Mouse (Mus musculus) forebrain, embryonic 16.5 days (tissue): Measurements from ENCODE around the gene Il20rb. TPM values are rescaled to one million over a fixed set of nuclear protein-coding genes. Genes with fewer than 3 reads are reported as not detected.

Experiments used
- ATAC-seq: fragments of 200-750 bp; cut with Nextera tagmentation; 2 replicates; pipeline ENCODE4 v1.8.0; 2017; ENCODE audit warnings: mild to moderate bottlenecking, moderate library complexity
- H3K27ac ChIP-seq: fragments of 300-500 bp; sonication (generic); 2 replicates; pipeline ENCODE4 v1.5.1; 2014; ENCODE audit warnings: low read length, control low read depth
- H3K27me3 ChIP-seq: fragments of 300-500 bp; sonication (generic); replicated peaks from 2 replicates; pipeline ENCODE4 v1.6.1; 2014; ENCODE audit warnings: low read length; ENCODE audit not compliant: control insufficient read depth, insufficient read depth
- H3K36me3 ChIP-seq: fragments of 300-500 bp; sonication (generic); 2 replicates; pipeline ENCODE4 v1.6.1; 2014; ENCODE audit not compliant: control insufficient read depth, insufficient read depth
- H3K4me1 ChIP-seq: fragments of 300-500 bp; sonication (generic); replicated peaks from 2 replicates; pipeline ENCODE4 v1.6.1; 2014; ENCODE audit warnings: low read length; ENCODE audit not compliant: control insufficient read depth, insufficient read depth
- H3K4me2 ChIP-seq: fragments of 300-500 bp; sonication (generic); 2 replicates; pipeline ENCODE4 v1.6.1; 2014; ENCODE audit warnings: mild to moderate bottlenecking, low read length, control low read depth
- H3K4me3 ChIP-seq: fragments of 300-500 bp; sonication (generic); replicated peaks from 2 replicates; pipeline ENCODE4 v1.5.1; 2014; ENCODE audit warnings: mild to moderate bottlenecking, low read length, control low read depth
- H3K9ac ChIP-seq: fragments of 300-500 bp; sonication (generic); replicated peaks from 2 replicates; pipeline ENCODE4 v1.6.1; 2014; ENCODE audit warnings: low read depth, low read length, control low read depth
- H3K9me3 ChIP-seq: fragments of 300-500 bp; sonication (generic); 2 replicates; pipeline ENCODE4 v1.6.1; 2016; ENCODE audit warnings: low read length; ENCODE audit not compliant: control insufficient read depth
- WGBS: fragments of 180-500 bp; shearing (Covaris S2); extraction: QIAGEN DNeasy Blood & Tissue Kit; methylation state at CpG from one replicate; pipeline ENCODE4 v1.1.7; 2014; 5-methylcytosine and 5-hydroxymethylcytosine counted together
- polyA plus RNA-seq: library from polyadenylated mRNA; unstranded; fragments of >200 nt; fragmentation: Nextera tagmentation; extraction: Ambion mirVana; gene quantifications from 2 replicates; pipeline ENCODE4 v1.2.1, GENCODE M21; 2015

Il20rb gene
- polyA plus RNA-seq, 1 experiment from 2014 or later: 0.53 TPM

DNA sequence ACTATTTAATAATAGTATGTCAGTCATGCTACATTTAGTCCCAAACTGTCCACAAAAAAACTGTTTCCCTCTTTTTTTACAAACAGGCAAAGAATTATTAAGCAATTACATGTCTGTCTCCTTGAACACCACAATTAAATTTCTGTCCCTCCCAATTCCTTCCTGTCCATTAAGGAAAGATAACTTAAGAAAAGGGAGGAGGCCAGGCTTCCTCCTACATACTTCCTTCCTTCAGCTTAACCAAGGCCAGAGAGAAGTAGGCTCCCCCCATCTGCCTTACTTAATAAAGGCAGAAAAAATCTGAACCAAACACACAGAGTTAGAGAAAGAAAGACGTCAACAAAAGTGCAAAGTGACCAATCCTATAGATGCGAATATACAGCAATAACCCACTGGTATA, 21.0 kb upstream of the Il20rb start:
- ATAC-seq: no peak
- no peaks in the 10 kb centered on the region for H3K4me1 ChIP-seq
- no peak overlapping the region for H3K27ac ChIP-seq
- no peaks in the 10 kb centered on the region for H3K9me3 ChIP-seq
- H3K9ac ChIP-seq: no peak overlapping the region
- H3K36me3 ChIP-seq: no peaks in the 10 kb centered on the region
- no peak overlapping the region for H3K4me3 ChIP-seq
- H3K27me3 ChIP-seq: no peaks in the 10 kb centered on the region
- H3K4me2 ChIP-seq: no peak overlapping the region
- WGBS: 84% methylated on average over 2 of the region's 2 CpGs

DNA sequence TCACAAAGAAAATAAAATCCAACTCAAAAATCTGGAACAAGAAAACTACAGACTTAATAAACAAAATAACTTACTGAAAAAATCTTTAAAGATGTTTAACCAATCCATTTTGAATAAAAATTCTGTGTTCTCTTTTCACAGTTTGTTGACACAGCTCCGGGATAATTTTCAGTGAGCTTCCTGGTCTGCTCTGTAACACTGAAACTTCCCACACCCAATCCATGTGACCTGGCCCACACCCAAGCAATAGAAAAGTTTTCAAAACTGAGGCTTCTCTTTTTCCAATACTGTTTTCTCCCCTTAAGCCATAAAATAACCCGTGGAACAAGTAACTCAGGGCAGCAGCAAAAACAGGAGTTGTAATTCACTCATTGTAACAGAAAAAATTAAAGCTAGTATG, 20.1 kb upstream of the Il20rb start:
- 74% methylated on average over 2 of the region's 2 CpGs for WGBS
- no peak overlapping the region for H3K9ac ChIP-seq

DNA sequence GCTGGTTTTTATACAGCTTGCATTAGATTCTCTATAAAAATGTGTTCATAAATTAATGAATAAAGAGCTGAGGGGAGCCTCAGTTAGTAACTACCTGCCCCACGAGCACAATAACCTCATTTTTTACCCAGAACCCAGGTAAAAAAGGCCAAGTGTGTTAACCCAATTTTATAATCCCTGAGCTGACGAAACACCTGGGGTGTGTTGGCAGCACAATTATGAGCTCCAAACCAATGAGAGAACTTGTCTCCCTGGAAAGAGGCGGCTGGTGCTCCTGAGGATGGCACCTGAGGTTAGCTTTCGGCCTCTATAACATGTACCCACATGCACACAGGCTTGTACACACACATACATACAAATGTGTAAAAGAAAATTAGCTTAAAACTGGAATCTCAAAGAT, 18.9 kb upstream of the Il20rb start:
- no peak for ATAC-seq
- Histone ChIP-seq H3K9ac (no peak overlapping the region), H3K9me3 (no peaks in the 10 kb centered on the region), H3K4me3 (no peak overlapping the region), H3K27me3 (no peaks in the 10 kb centered on the region), H3K4me1 (no peaks in the 10 kb centered on the region), H3K4me2 (no peak overlapping the region), H3K27ac (no peak overlapping the region), H3K36me3 (no peaks in the 10 kb centered on the region)
- 90% methylated on average over 4 of the region's 4 CpGs for WGBS

More for the DNA sequence above, 20.1 kb upstream of the Il20rb start:
- Histone ChIP-seq H3K9me3 (no peaks in the 10 kb centered on the region), H3K4me1 (no peaks in the 10 kb centered on the region), H3K36me3 (no peaks in the 10 kb centered on the region), H3K27ac (no peak overlapping the region), H3K4me3 (no peak overlapping the region), H3K27me3 (no peaks in the 10 kb centered on the region), H3K4me2 (no peak overlapping the region)
- ATAC-seq: no peak

DNA sequence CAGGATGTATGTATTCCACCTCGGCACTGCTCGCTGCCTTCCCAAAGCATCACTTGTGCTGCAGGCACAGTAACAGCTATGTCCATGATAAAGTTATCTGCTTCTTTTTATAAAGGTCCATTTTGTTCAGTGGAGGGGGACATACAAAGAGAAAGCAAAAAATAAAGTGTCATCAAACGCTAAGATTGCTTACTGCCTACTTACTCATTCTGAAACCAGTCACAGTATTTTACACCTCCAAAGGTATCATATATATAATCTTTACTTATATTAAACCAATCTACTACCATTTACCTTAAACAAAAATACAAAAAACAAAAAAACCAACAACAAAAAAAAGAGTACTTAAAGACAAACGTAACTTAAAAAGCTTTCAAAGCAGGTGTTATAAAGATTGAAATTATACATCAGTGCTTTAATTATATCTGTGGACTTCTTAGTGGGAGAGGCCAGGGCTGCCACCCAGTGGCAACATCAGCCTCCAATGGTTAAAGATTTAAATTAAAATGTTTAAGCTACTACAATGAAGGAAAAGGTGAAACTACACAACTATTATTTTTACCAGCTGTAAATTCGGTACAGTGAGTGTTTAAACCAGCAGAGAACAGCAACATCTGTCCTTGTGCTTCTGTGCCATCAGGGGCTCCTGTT, 7.1 kb upstream of the Il20rb start:
- ATAC-seq: no peak

DNA sequence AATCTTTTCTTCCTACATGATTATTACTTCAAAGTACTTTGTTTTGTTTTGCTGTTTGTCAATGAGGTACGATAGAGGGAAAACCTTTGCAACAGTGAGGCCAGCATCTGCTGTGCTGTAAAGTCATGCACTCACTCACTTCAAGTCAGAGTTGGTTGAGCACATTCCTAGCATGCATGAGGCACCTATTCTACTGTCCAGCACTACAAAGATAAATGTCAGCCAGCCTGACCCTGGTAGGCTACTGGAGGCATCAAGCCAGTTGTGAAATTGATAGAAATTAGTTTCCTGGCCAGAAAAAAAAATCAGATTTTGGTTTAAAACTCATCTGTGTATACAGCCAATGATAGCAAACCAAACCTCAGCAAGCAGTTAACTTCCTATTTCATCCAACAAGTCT, 4.8 kb upstream of the Il20rb start:
- Histone ChIP-seq H3K27ac (no peak overlapping the region), H3K36me3 (no peaks in the 10 kb centered on the region), H3K4me2 (no peak overlapping the region), H3K27me3 (no peaks in the 10 kb centered on the region), H3K4me3 (no peak overlapping the region), H3K9me3 (no peaks in the 10 kb centered on the region), H3K4me1 (no peaks in the 10 kb centered on the region), H3K9ac (no peak overlapping the region)
- WGBS: 95% methylated on average over 1 of the region's 1 CpGs
- ATAC-seq: no peak

More for the DNA sequence above, 7.1 kb upstream of the Il20rb start:
- H3K27me3 ChIP-seq: no peaks in the 10 kb centered on the region
- H3K4me1 ChIP-seq: no peaks in the 10 kb centered on the region
- no peak overlapping the region for H3K4me2 ChIP-seq
- 92% methylated on average over 5 of the region's 5 CpGs for WGBS
- H3K27ac ChIP-seq: no peak overlapping the region
- H3K4me3 ChIP-seq: no peak overlapping the region
- H3K9me3 ChIP-seq: no peaks in the 10 kb centered on the region
- H3K9ac ChIP-seq: no peak overlapping the region
- H3K36me3 ChIP-seq: no peaks in the 10 kb centered on the region

DNA sequence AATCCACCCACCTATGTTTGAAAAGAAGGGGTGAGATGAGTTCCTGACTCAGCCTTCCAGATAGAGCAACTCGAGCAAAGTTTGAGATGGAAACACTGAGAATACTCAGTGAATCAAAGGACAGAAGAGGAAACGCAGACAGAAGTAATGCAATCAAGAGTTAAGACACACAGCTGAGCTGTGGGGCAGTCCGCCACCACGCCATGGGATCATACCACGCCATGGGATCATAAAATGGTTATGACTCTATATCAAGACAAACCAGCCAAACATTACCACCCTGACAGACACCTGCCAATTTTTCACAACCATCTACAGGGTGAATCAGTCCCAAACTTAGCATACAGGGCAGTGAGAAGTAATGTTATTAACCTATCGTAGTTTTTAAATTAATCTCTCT, 2.4 kb upstream of the Il20rb start:
- H3K27me3 ChIP-seq: no peaks in the 10 kb centered on the region
- no peak overlapping the region for H3K4me2 ChIP-seq
- WGBS: 94% methylated on average over 6 of the region's 6 CpGs
- no peaks in the 10 kb centered on the region for H3K4me1 ChIP-seq
- no peaks in the 10 kb centered on the region for H3K36me3 ChIP-seq
- H3K9ac ChIP-seq: no peak overlapping the region
- H3K4me3 ChIP-seq: no peak overlapping the region
- ATAC-seq: no peak
- no peaks in the 10 kb centered on the region for H3K9me3 ChIP-seq
- no peak overlapping the region for H3K27ac ChIP-seq

DNA sequence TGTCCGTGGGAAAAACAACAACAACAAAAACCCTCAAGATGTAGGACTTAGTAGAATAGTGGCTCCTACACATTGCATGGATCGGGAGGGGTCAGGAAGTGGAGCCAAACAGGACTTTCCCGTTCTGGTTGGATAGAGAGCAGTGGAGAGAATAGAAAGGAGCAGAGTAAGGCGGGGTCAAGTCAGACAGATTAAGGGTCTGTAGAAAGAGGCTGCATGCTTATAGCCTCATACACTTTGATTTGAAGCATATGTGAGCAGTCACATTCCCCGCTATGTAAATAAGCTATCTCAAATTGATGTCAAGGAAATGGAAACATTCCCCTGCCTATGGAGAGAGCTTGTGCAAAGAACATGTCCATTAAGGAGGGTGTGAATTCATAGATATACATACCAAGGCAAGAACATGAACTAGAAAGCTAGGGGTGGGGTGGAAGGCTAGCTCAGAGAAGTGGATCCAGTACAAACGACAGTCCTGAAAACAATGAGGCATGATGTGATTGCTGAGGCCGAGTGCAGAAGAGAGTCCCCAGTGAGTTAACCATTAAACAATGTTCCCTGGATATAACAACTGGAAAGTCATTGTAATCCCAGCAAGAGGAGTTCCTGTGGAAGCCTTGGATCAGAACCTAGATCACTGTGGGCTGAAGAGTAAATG, 1.6 kb upstream of the Il20rb start:
- WGBS: 76% methylated on average over 7 of the region's 7 CpGs
- H3K4me1 ChIP-seq: no peaks in the 10 kb centered on the region
- H3K9ac ChIP-seq: no peak overlapping the region
- ATAC-seq: no peak
- no peak overlapping the region for H3K4me3 ChIP-seq
- H3K27ac ChIP-seq: no peak overlapping the region
- H3K4me2 ChIP-seq: no peak overlapping the region
- no peaks in the 10 kb centered on the region for H3K36me3 ChIP-seq
- H3K27me3 ChIP-seq: no peaks in the 10 kb centered on the region
- no peaks in the 10 kb centered on the region for H3K9me3 ChIP-seq

DNA sequence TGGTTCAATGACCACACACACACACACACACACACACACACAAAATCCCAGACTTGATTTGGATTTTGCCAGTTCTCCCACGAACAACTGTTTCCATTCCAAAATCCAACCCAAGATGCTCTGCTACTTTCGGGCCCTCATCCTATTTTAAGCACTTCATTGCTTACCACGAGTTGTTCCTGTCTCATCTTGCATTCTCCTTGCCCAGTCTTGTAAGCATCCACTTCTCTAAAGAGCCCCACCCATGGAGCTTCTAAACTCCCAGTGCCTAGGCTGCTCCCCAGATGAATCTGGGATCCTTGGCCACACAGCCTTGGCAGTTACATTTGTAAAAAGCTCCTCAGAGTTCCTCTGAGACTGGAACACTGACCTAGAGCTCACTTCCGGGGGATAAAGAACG, 3.3 kb downstream of the Il20rb start:
- ATAC-seq: no peak
- H3K9me3 ChIP-seq: no peaks in the 10 kb centered on the region
- no peak overlapping the region for H3K4me3 ChIP-seq
- WGBS: 93% methylated on average over 5 of the region's 5 CpGs
- no peak overlapping the region for H3K4me2 ChIP-seq
- H3K36me3 ChIP-seq: no peaks in the 10 kb centered on the region
- no peaks in the 10 kb centered on the region for H3K27me3 ChIP-seq
- no peaks in the 10 kb centered on the region for H3K4me1 ChIP-seq
- H3K27ac ChIP-seq: no peak overlapping the region
- no peak overlapping the region for H3K9ac ChIP-seq

DNA sequence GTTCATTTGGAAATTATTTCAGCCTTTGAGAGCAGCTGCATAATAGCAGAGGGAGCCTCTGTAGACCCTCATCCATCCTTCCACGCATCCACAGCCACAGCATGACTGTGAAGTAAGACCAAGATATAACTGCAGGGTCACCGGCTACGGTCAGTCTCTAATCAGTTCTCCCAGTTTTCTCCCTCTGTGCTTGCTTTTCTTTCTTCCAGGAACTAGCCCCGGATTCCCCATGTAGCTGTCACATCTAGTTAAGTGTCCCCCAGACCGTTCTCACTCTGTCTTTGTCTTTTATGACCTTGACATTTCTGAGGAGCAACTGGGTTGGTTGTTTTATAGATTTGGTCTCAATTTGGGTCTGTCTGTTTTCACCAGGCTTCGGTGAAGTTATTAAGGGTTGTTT, 5.0 kb downstream of the Il20rb start:
- Histone ChIP-seq H3K9ac (no peak overlapping the region), H3K9me3 (no peaks in the 10 kb centered on the region), H3K27ac (no peak overlapping the region), H3K27me3 (no peaks in the 10 kb centered on the region), H3K36me3 (no peaks in the 10 kb centered on the region), H3K4me3 (no peak overlapping the region), H3K4me1 (no peaks in the 10 kb centered on the region), H3K4me2 (no peak overlapping the region)
- WGBS: 88% methylated on average over 6 of the region's 6 CpGs
- no peak for ATAC-seq
